Mouse (Mus musculus): ENCODE measurements at regions not wholly inside any gene's neighbourhood (a gene's known extent, or its start where the extent isn't known, plus 50 kb on each side); places are given as distances from the start of the nearest gene placed in this dataset.

GRCm38 (mm10) chr9:47909051-47909450, 252.8 kb upstream of the Nxpe4 start:
- TF ChIP-seq CTCF (IDR thresholded peaks at IDR 0.05), result no peak
- TF ChIP-seq EP300 (IDR thresholded peaks at IDR 0.05; ENCODE audit: insufficient read depth, low read depth, low read length), result no peak
